Mouse (Mus musculus) limb, embryonic 12.5 days (tissue): ENCODE results near the gene Slc37a1. TPM values are rescaled to one million over a fixed set of nuclear protein-coding genes. Genes with fewer than 3 reads are reported as not detected.

Experiments
- polyA plus RNA-seq: library from polyadenylated mRNA; unstranded; fragments of >200 nt; fragmentation: Nextera tagmentation; extraction: Ambion mirVana; gene quantifications from 2 replicates; pipeline ENCODE4 v1.2.1, GENCODE M21; 2016

The Slc37a1 gene
- polyA plus RNA-seq, 1 experiment from 2014 or later, result 1.5 TPM

Other genes with a start within 250 kb of the Slc37a1 start
- gene Abcg1, start 229.1 kb upstream of the Slc37a1 start, polyA plus RNA-seq, result 8.9 and 10.9 TPM in 2 replicates
- not detected in 2 replicates for gene Tff3, start 157.1 kb upstream of the Slc37a1 start, polyA plus RNA-seq
- gene Tff2, start 142.5 kb upstream of the Slc37a1 start, polyA plus RNA-seq, result not detected in 2 replicates
- gene Tff1, start 121.5 kb upstream of the Slc37a1 start, polyA plus RNA-seq, result not detected in 2 replicates
- not detected in 2 replicates for gene Tmprss3, start 87.8 kb upstream of the Slc37a1 start, polyA plus RNA-seq
- 0.19 and 0.42 TPM in 2 replicates for gene Ubash3a, start 78.9 kb upstream of the Slc37a1 start, polyA plus RNA-seq
- 0.40 and 0.56 TPM in 2 replicates for gene Rsph1, start 9.4 kb upstream of the Slc37a1 start, polyA plus RNA-seq
- 26.7 and 29.1 TPM in 2 replicates for gene Pde9a, start 99.4 kb downstream of the Slc37a1 start, polyA plus RNA-seq
- 42.0 and 43.6 TPM in 2 replicates for gene Wdr4, start 233.2 kb downstream of the Slc37a1 start, polyA plus RNA-seq
- 241 and 250 TPM in 2 replicates for gene Ndufv3, start 233.3 kb downstream of the Slc37a1 start, polyA plus RNA-seq